Comparison of ENCODE assay signal across 8 mouse cellular contexts in genomic region chr3:40120298-40120875, GRCm38 (mm10).
A peak's percentile ranks its signal among the peaks of the same experiment; 100 is the strongest.
DNase-seq lines count a peak whose midpoint lies in the region; ATAC-seq and TF ChIP-seq lines count a peak whose summit lies in the region.

No protein-coding gene starts in this region.

- H3K27ac ChIP-seq in lung, embryonic 14.5 days (ENCODE audit: low read depth) = no peak overlapping the region
- H3K27ac ChIP-seq in heart, postnatal 0 days (ENCODE audit: low read depth) = no peak overlapping the region

- no peak overlapping the region for H3K4me3 ChIP-seq in lung, embryonic 14.5 days (ENCODE audit: low read depth, low read length)
- H3K4me3 ChIP-seq in heart, postnatal 0 days (ENCODE audit: low read depth, low read length) = no peak overlapping the region

- H3K27me3 ChIP-seq in lung, embryonic 14.5 days (ENCODE audit: insufficient read depth, low read length) = no peaks in the 10 kb centered on the region
- no peaks in the 10 kb centered on the region for H3K27me3 ChIP-seq in heart, postnatal 0 days (ENCODE audit: control insufficient read depth, insufficient read depth, low read length)

- H3K9me3 ChIP-seq in lung, embryonic 14.5 days (ENCODE audit: low read depth, low read length) = no peaks in the 10 kb centered on the region
- H3K9me3 ChIP-seq in heart, postnatal 0 days (replicated peaks; ENCODE audit: control insufficient read depth, low read length) = no peaks in the 10 kb centered on the region

- peak; percentile 76 for DNase-seq in lung, embryonic 14.5 days
- no peak for DNase-seq in lung, postnatal 36 days
- peak; percentile 81 for DNase-seq in embryo, embryonic 10.5 days (ENCODE audit: low spot score)
- DNase-seq in heart, postnatal 0 days (ENCODE audit: low spot score) = peak; percentile 69
- peak; percentile 45 to 65 for DNase-seq in layer of hippocampus, adult 8-10 months (ENCODE audit: low spot score in 2 of 2)
- peak; percentile 31 for DNase-seq in lung, postnatal 14 days
- peak; percentile 38 for DNase-seq in telencephalon, adult 2 months (ENCODE audit: low read depth, low spot score)

- no peak overlapping the region for H3K9ac ChIP-seq in lung, embryonic 14.5 days
- no peak overlapping the region for H3K9ac ChIP-seq in heart, postnatal 0 days (replicated peaks; ENCODE audit: low read depth, low read length)

- no peaks in the 10 kb centered on the region for H3K4me1 ChIP-seq in lung, embryonic 14.5 days (ENCODE audit: insufficient read depth)
- H3K4me1 ChIP-seq in heart, postnatal 0 days (ENCODE audit: control insufficient read depth, insufficient read depth) = no peaks in the 10 kb centered on the region

- no peak overlapping the region for H3K4me2 ChIP-seq in lung, embryonic 14.5 days
- H3K4me2 ChIP-seq in heart, postnatal 0 days (ENCODE audit: low read depth, low read length) = no peak overlapping the region

- WGBS in lung, embryonic 14.5 days = 23% methylated on average over 4 of the region's 4 CpGs
- WGBS in heart, postnatal 0 days = 22% methylated on average over 4 of the region's 4 CpGs

- no peaks in the 10 kb centered on the region for H3K36me3 ChIP-seq in lung, embryonic 14.5 days (ENCODE audit: insufficient read depth)
- no peaks in the 10 kb centered on the region for H3K36me3 ChIP-seq in heart, postnatal 0 days (replicated peaks; ENCODE audit: control insufficient read depth, insufficient read depth, low read length)

- ATAC-seq in lung, embryonic 14.5 days (ENCODE audit: insufficient read depth) = peak; percentile 70; the same call in 1 of the 2 replicates
- peak; percentile 53; the same call in 1 of the 2 replicates for ATAC-seq in heart, postnatal 0 days (ENCODE audit: insufficient read depth, low read depth)
- ATAC-seq in megakaryocyte-erythroid progenitor cell, adult 5-6 weeks (replicated peaks; ENCODE audit: low FRiP score, low TSS enrichment, poor library complexity, severe bottlenecking) = no peak

- TF ChIP-seq EP300 in heart, postnatal 0 days (IDR thresholded peaks at IDR 0.05; ENCODE audit: low read depth) = no peak

- TF ChIP-seq CTCF in lung, embryonic 14.5 days (IDR thresholded peaks at IDR 0.05; ENCODE audit: low read depth) = peak; percentile 63
- peak; percentile 57 for TF ChIP-seq CTCF in heart, postnatal 0 days (IDR thresholded peaks at IDR 0.05; ENCODE audit: low read depth)
